Mouse (Mus musculus) testis, adult 2 months (tissue): ENCODE results near the gene Ankrd35. TPM values are rescaled to one million over a fixed set of nuclear protein-coding genes. Genes with fewer than 3 reads are reported as not detected.
"Not testable (repeated sequence)": the region's sequence is repeated elsewhere in the genome, so short reads cannot be mapped to it uniquely, and the experiment has no call there.

Experiments used
- H3K27ac ChIP-seq: fragments of 200-500 bp; 2 replicates; pipeline ENCODE4 v1.5.1; 2012; ENCODE audit warnings: low read depth, low read length; ENCODE audit not compliant: control insufficient read depth, insufficient read depth
- H3K27me3 ChIP-seq: fragments of 200-500 bp; 2 replicates; pipeline ENCODE4 v1.6.1; 2012; ENCODE audit warnings: mild to moderate bottlenecking, low read length, moderate library complexity; ENCODE audit not compliant: control insufficient read depth, insufficient read depth
- H3K36me3 ChIP-seq: fragments of 200-500 bp; 2 replicates; pipeline ENCODE4 v1.6.1; 2012; ENCODE audit warnings: mild to moderate bottlenecking, low read length; ENCODE audit not compliant: control insufficient read depth, insufficient read depth
- H3K4me1 ChIP-seq: fragments of 200-500 bp; 2 replicates; pipeline ENCODE4 v1.6.1; 2012; ENCODE audit warnings: low read length; ENCODE audit not compliant: control insufficient read depth, insufficient read depth
- H3K4me3 ChIP-seq: fragments of 200-500 bp; 2 replicates; pipeline ENCODE4 v1.5.1; 2012; ENCODE audit warnings: low read depth, mild to moderate bottlenecking, low read length, moderate library complexity, mixed read lengths; ENCODE audit not compliant: control insufficient read depth
- CTCF ChIP-seq: fragments of 200-500 bp; IDR thresholded peaks from 2 replicates; pipeline ENCODE4 v1.5.1; 2012; ENCODE audit warnings: low read depth, mild to moderate bottlenecking, inconsistent platforms, low read length, moderate library complexity; ENCODE audit not compliant: control insufficient read depth, insufficient read depth, insufficient replicate concordance
- POLR2A ChIP-seq: fragments of 200-500 bp; IDR thresholded peaks from 2 replicates; pipeline ENCODE4 v1.6.1; 2012; ENCODE audit warnings: low read depth, mild to moderate bottlenecking, inconsistent platforms, low read length, moderate library complexity; ENCODE audit not compliant: control insufficient read depth
- polyA plus RNA-seq: library from polyadenylated mRNA; depleted of rRNA; stranded (reverse); fragments of >200 nt; gene quantifications from 2 replicates; pipeline ENCODE4 v1.2.3, GENCODE M21; 2012

Gene Ankrd35
- polyA plus RNA-seq, 1 experiment: 0.52 TPM

GRCm38 (mm10) chr3:96635906-96636305 is 34.0 kb upstream of the Ankrd35 start:
- Histone ChIP-seq H3K4me3 (peak overlapping the region; percentile 93), H3K4me1 (peaks cover 5% of the 10 kb centered on the region), H3K27me3 (no peaks in the 10 kb centered on the region), H3K27ac (peak overlapping the region; percentile 73), H3K36me3 (no peaks in the 10 kb centered on the region; the same call in 1 of the 2 replicates)
- TF ChIP-seq POLR2A (no peak), CTCF (no peak)

GRCm38 (mm10) chr3:96636448-96636847 is 33.5 kb upstream of the Ankrd35 start:
- Histone ChIP-seq H3K27me3 (no peaks in the 10 kb centered on the region), H3K4me3 (peak overlapping the region; percentile 93), H3K27ac (no peak overlapping the region), H3K36me3 (no peaks in the 10 kb centered on the region; the same call in 1 of the 2 replicates), H3K4me1 (peaks cover 5% of the 10 kb centered on the region)
- TF ChIP-seq POLR2A: no peak

- Histone ChIP-seq H3K36me3 (no peaks in the 10 kb centered on the region; the same call in 1 of the 2 replicates), H3K27ac (no peak overlapping the region), H3K27me3 (no peaks in the 10 kb centered on the region), H3K4me1 (peaks cover 5% of the 10 kb centered on the region), H3K4me3 (no peak overlapping the region)
- TF ChIP-seq CTCF (peak; percentile 34; the same call in 1 of the 2 replicates), POLR2A (no peak)
Observed at GRCm38 (mm10) chr3:96639219-96639618, 30.7 kb upstream of the Ankrd35 start.

GRCm38 (mm10) chr3:96645018-96645649 is 24.8 kb upstream of the Ankrd35 start, which contains the start of gene Itga10:
Gene Itga10 (plus strand): TSS chr3:96645584.
- no peak for TF ChIP-seq CTCF
- no peak for TF ChIP-seq POLR2A
- Histone ChIP-seq H3K4me3 (no peak within 1 kb of the TSS), H3K4me1 (no peaks in the 10 kb centered on the region), H3K27ac (no peak within 1 kb of the TSS), H3K27me3 (no peaks in the 10 kb centered on the region), H3K36me3 (peaks cover 1% of the 10 kb centered on the region)

- no peaks in the 10 kb centered on the region for H3K27me3 ChIP-seq
- H3K36me3 ChIP-seq: peaks cover 1% of the 10 kb centered on the region
- H3K27ac ChIP-seq: no peak overlapping the region
- TF ChIP-seq CTCF (no peak), POLR2A (no peak)
- no peak overlapping the region for H3K4me3 ChIP-seq
- H3K4me1 ChIP-seq: no peaks in the 10 kb centered on the region
Observed at GRCm38 (mm10) chr3:96647365-96647764, 22.6 kb upstream of the Ankrd35 start.

GRCm38 (mm10) chr3:96660901-96661300 is 9.0 kb upstream of the Ankrd35 start:
- TF ChIP-seq POLR2A (no peak), CTCF (no peak)

GRCm38 (mm10) chr3:96662731-96663316 is 7.1 kb upstream of the Ankrd35 start:
- TF ChIP-seq POLR2A (no peak), CTCF (no peak)
- Histone ChIP-seq H3K4me1 (peaks cover 9% of the 10 kb centered on the region), H3K4me3 (no peak overlapping the region), H3K27me3 (no peaks in the 10 kb centered on the region), H3K36me3 (no peaks in the 10 kb centered on the region), H3K27ac (no peak overlapping the region)

More at GRCm38 (mm10) chr3:96660901-96661300, 9.0 kb upstream of the Ankrd35 start:
- Histone ChIP-seq H3K36me3 (no peaks in the 10 kb centered on the region), H3K4me3 (no peak overlapping the region), H3K4me1 (peaks cover 9% of the 10 kb centered on the region), H3K27ac (no peak overlapping the region), H3K27me3 (no peaks in the 10 kb centered on the region)

GRCm38 (mm10) chr3:96663432-96664239 is 6.3 kb upstream of the Ankrd35 start:
- TF ChIP-seq POLR2A (no peak), CTCF (0 out of 2 replicates have a peak, but pooled peaks have one; percentile 29)
- H3K27me3 ChIP-seq: no peaks in the 10 kb centered on the region
- H3K36me3 ChIP-seq: no peaks in the 10 kb centered on the region
- H3K27ac ChIP-seq: no peak overlapping the region
- peaks cover 9% of the 10 kb centered on the region for H3K4me1 ChIP-seq
- no peak overlapping the region for H3K4me3 ChIP-seq

GRCm38 (mm10) chr3:96665732-96666363 is 4.1 kb upstream of the Ankrd35 start:
- H3K4me1 ChIP-seq: peaks cover 15% of the 10 kb centered on the region
- H3K4me3 ChIP-seq, H3K27me3 ChIP-seq, H3K36me3 ChIP-seq, H3K27ac ChIP-seq: not testable (repeated sequence)
